In the genomic region with DNA sequence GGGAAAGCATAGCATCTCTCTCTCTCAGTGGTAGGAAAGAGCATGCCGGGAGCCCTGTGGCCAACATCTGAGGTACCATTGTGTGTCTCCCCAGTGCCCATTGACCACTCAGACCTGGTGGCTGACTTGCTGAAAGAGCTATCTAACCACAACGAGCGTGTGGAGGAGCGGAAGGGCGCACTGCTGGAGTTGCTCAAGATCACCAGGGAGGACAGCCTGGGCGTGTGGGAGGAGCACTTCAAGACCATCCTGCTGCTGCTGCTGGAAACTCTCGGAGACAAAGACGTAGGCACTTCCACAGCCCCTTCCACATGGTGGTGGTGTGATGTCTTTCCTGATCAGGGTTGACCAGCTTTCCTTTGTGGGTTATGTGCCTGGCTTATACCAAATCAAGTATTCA, we compare ENCODE assay signal across 18 mouse cellular contexts. TPM values are rescaled to one million over a fixed set of nuclear protein-coding genes. Genes with fewer than 3 reads are reported as not detected.
"Had no signal": no experiment of that assay in that cellular context is flagged by ENCODE, and none has a peak within 500 bp of the region (broad histone marks: within the 10 kb centered on the region; RNA-seq: fewer than 3 reads in every experiment).

No protein-coding gene starts in this region.

- DNase-seq: kidney, adult 2 months; kidney, postnatal 14 days; layer of hippocampus, postnatal 36 days; liver; lung, embryonic 14.5 days; lung, postnatal 14 days; right cerebral cortex, postnatal 14 days; thymus, postnatal 36 days had no signal

- H3K4me3 ChIP-seq: kidney, embryonic 15.5 days; limb, embryonic 12.5 days; midbrain, embryonic 15.5 days; neural tube, embryonic 12.5 days; stomach, embryonic 15.5 days had no signal

- ATAC-seq: intestine, embryonic 16.5 days; midbrain, embryonic 15.5 days had no signal

- H3K4me2 ChIP-seq: kidney, embryonic 15.5 days; limb, embryonic 12.5 days; lung, embryonic 14.5 days; midbrain, embryonic 11.5 days; midbrain, embryonic 15.5 days; neural tube, embryonic 12.5 days; stomach, embryonic 15.5 days had no signal

- H3K27me3 ChIP-seq: kidney, embryonic 15.5 days; limb, embryonic 12.5 days; midbrain, embryonic 15.5 days; neural tube, embryonic 12.5 days; stomach, embryonic 15.5 days had no signal

- H3K27ac ChIP-seq: kidney, embryonic 15.5 days; limb, embryonic 12.5 days; liver, embryonic 14.5 days; macrophage; midbrain, embryonic 15.5 days; neural tube, embryonic 12.5 days; stomach, embryonic 15.5 days had no signal

- H3K9ac ChIP-seq: kidney, embryonic 15.5 days; limb, embryonic 12.5 days; liver, embryonic 14.5 days; lung, embryonic 14.5 days; midbrain, embryonic 15.5 days; neural tube, embryonic 12.5 days; stomach, embryonic 15.5 days had no signal

- H3K9me3 ChIP-seq: kidney, embryonic 15.5 days; limb, embryonic 12.5 days; midbrain, embryonic 15.5 days; neural tube, embryonic 12.5 days; stomach, embryonic 15.5 days had no signal

- H3K4me1 ChIP-seq: kidney, embryonic 15.5 days; limb, embryonic 12.5 days; midbrain, embryonic 15.5 days; neural tube, embryonic 12.5 days; stomach, embryonic 15.5 days had no signal

RNA-seq across cellular contexts. Expression of a gene that starts 46.6 kb away (rescaled TPM):
- total RNA-seq: monocyte, adult 5-6 weeks had no signal
